Mouse (Mus musculus): ENCODE data around the gene Mapk12.

DNA sequence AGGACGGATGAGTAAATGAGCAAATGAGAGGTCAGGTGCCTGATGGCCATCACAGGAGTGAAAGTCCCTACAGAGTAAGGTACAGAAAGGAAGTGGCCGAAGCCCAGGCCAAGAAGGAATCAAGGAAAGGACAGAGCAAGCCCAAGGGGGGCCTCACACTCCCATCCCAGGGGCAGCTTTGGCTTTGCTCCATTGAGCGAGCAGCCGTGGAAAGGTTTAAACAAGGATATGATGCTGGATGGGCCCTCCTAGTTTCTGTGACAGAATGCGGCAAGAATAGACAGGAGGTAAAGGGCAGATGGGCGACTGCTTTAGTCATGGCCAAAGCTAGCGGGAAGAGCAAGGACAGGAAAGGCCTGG, 2.5 kb downstream of the Mapk12 start:
- TF ChIP-seq CEBPB (IDR thresholded peaks at IDR 0.05; ENCODE audit: insufficient read depth, poor library complexity, severe bottlenecking) (no peak), POLR2A (IDR thresholded peaks at IDR 0.05; ENCODE audit: insufficient read length, low read depth) (no peak), POLR2AphosphoS2 (IDR thresholded peaks at IDR 0.05; ENCODE audit: insufficient read length, low read depth) (no peak), TCF3 (IDR thresholded peaks at IDR 0.05; ENCODE audit: insufficient read length, low read depth) (no peak), MYOG (IDR thresholded peaks at IDR 0.05; ENCODE audit: control insufficient read depth in 1 of 3, insufficient read depth in 1 of 3, insufficient read length in 2 of 3, low read depth in 2 of 3) (no peak), E2F4 (IDR thresholded peaks at IDR 0.05; ENCODE audit: insufficient read depth) (no peak), MAX (IDR thresholded peaks at IDR 0.05; ENCODE audit: low read depth) (no peak), MYOD1 (IDR thresholded peaks at IDR 0.05; ENCODE audit: control insufficient read depth in 1 of 3, insufficient read length in 2 of 3, low read depth in 2 of 3) (no peak), USF1 (IDR thresholded peaks at IDR 0.05; ENCODE audit: low read depth) (no peak), SRF (IDR thresholded peaks at IDR 0.05; ENCODE audit: control insufficient read depth, insufficient read length, low read depth) (no peak), REST (IDR thresholded peaks at IDR 0.05; ENCODE audit: insufficient read depth, insufficient read length) (no peak), TCF12 (IDR thresholded peaks at IDR 0.05; ENCODE audit: insufficient read depth, poor library complexity, severe bottlenecking) (no peak)
